Mouse (Mus musculus) monocyte, adult 59 days (primary cell): ENCODE measurements around the gene Casp7. TPM values are rescaled to one million over a fixed set of nuclear protein-coding genes. Genes with fewer than 3 reads are reported as not detected.

Experiments used
- total RNA-seq, 2 experiments: library from RNA; stranded (reverse); gene quantifications; one replicate each; pipeline ENCODE4 v1.2.4; 2023

Casp7 gene
- total RNA-seq, result 10 to 100 TPM; 21.4 to 23.8 TPM

DNA sequence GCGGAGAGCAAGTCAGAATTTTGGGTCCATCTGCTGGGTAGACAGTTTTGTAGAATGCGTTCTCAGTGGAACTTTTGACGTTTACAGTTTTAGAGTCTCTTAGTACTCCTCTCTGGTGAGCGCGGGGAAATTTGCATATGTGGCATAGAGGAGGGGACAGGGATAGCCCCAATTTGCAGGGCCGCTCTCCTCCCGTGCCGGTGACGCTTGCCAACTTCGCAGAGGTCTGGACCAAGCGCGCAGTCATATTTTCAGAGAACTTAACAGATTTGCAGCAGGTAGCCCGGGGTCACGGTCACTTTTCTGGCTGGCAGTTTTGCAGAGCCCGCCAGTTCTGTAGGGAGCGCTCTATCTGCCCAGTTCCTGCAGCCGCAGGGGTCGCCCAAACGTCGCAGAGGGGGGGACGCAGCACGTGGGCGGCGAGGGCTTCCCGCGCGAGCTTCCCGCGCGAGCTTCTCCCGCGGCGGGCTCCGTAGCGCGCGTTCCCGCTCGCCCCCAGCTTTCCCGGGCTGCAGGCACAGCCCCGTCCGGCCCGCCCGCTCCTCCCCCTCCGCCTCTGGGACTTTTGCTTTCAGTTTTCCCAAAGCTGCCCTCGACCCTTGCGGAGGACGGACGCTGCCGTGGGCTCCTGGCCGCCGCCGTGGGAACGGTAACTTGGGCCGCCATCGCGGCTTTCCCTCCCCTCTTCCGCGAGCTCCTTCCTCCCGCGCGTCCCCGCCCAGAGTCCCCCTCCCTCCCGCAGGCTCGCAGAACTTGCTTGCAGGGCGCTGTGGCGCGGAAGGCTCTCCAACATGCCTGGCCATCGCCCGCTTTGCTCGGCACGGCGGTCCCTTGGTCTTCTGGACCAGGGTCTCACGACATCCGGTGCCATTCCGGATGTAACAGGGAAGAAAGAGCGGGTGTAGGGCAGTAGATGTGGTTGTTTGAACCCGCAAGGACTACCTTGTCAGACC, at the start of gene Casp7:
TSS of gene Casp7 (plus strand) at position 461 of the 953 bp plus-strand sequence.

DNA sequence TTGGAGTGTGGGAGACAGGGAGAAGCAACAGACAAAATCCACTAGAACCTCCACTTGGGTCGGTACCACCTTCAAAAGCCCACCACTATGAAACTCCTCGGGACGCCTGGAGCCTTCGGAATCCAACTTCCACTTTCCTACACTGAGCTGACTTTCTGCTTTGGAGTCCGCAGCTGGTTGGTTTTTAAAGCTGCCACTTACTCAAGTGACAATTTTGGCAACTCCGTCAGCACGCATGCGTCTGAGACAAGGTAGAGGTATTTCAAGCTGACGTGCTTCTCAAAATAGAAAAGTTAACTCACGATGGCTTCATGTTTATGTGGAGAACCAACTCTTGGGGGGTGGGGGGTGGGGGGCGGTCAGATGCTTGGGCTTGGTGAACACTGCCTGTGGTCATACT, 7.0 kb upstream of the Casp7 start, which contains the start of gene Nrap:
TSS of gene Nrap (minus strand) at position 159 of the 400 bp plus-strand sequence.

GRCm38 (mm10) chr19:56461522-56462101, 64.7 kb downstream of the Casp7 start, which contains the start of gene Plekhs1:
TSS of gene Plekhs1 (plus strand) at chr19:56461640.

Other genes starting within 250 kb of the Casp7 start
- not detected for gene Habp2, start 110.0 kb upstream of the Casp7 start, total RNA-seq
- not detected for gene Nrap, start 7.1 kb upstream of the Casp7 start, total RNA-seq
- under 1 TPM in 1 of 2 experiments, not detected in 1; 0.21 TPM for gene Plekhs1, start 64.5 kb downstream of the Casp7 start, total RNA-seq
- 10 to 100 TPM; 12.6 to 13.1 TPM for gene Dclre1a, start 151.1 kb downstream of the Casp7 start, total RNA-seq
- gene Nhlrc2, start 151.1 kb downstream of the Casp7 start, total RNA-seq, result 10 to 100 TPM; 26.6 TPM